Mouse (Mus musculus): ENCODE results near the gene Sp8. TPM values are rescaled to one million over a fixed set of nuclear protein-coding genes. Genes with fewer than 3 reads are reported as not detected.

Sp8 gene
- polyA plus RNA-seq (2014; fragmentation: Nextera tagmentation; extraction: Ambion mirVana), result 9.4 and 9.8 TPM in 2 replicates

GRCm38 (mm10) chr12:118846221-118846620 is at the start of gene Sp8:
Gene Sp8 (plus strand): TSS chr12:118846329.
- Histone ChIP-seq H3K4me3 (ENCODE audit: low read depth, low read length) (peak within 1 kb of the TSS; percentile 48), H3K9me3 (ENCODE audit: control insufficient read depth, low read length) (no peaks in the 10 kb centered on the region), H3K4me2 (ENCODE audit: low read depth) (peak within 1 kb of the TSS; percentile 75), H3K4me1 (ENCODE audit: control insufficient read depth, insufficient read depth, low read length) (peaks cover 8% of the 10 kb centered on the region; the same call in 1 of the 2 replicates), H3K36me3 (ENCODE audit: control insufficient read depth, insufficient read depth, low read length) (no peaks in the 10 kb centered on the region), H3K27ac (ENCODE audit: low read depth, low read length) (peak within 1 kb of the TSS; percentile 44; the same call in 1 of the 2 replicates), H3K27me3 (ENCODE audit: control insufficient read depth, insufficient read depth, low read length) (peaks cover 85% of the 10 kb centered on the region), H3K9ac (ENCODE audit: low read length) (peak within 1 kb of the TSS; percentile 59)
- no peak for ATAC-seq (ENCODE audit: insufficient read depth, low FRiP score, low TSS enrichment)
- WGBS, result 1% methylated on average over 6 of the region's 6 CpGs
- no peak for DNase-seq (ENCODE audit: low spot score)

- Histone ChIP-seq H3K36me3 (ENCODE audit: control insufficient read depth, insufficient read depth, low read length) (no peaks in the 10 kb centered on the region), H3K9ac (ENCODE audit: low read length) (no peak overlapping the region), H3K9me3 (ENCODE audit: control insufficient read depth, low read length) (no peaks in the 10 kb centered on the region), H3K4me2 (ENCODE audit: low read depth) (peak overlapping the region; percentile 25; the same call in 1 of the 2 replicates), H3K27me3 (ENCODE audit: control insufficient read depth, insufficient read depth, low read length) (no peaks in the 10 kb centered on the region), H3K4me1 (ENCODE audit: control insufficient read depth, insufficient read depth, low read length) (0 out of 2 replicates have a peak, but pooled peaks cover 2% of the 10 kb centered on the region), H3K27ac (ENCODE audit: low read depth, low read length) (no peak overlapping the region), H3K4me3 (ENCODE audit: low read depth, low read length) (no peak overlapping the region)
- DNase-seq (ENCODE audit: low spot score) (peak; percentile 14), ATAC-seq (ENCODE audit: insufficient read depth, low FRiP score, low TSS enrichment) (peak; percentile 68)
- WGBS, result under 1% methylated on average over 17 of the region's 17 CpGs
Observed at GRCm38 (mm10) chr12:118811328-118811961, 34.7 kb upstream of the Sp8 start.

GRCm38 (mm10) chr12:118814561-118814960 is 31.6 kb upstream of the Sp8 start:
- no peak for ATAC-seq (ENCODE audit: insufficient read depth, low FRiP score, low TSS enrichment)
- whole genome bisulfite sequencing, result 88% methylated on average over 3 of the region's 3 CpGs
- no peak for DNase-seq (ENCODE audit: low spot score)

GRCm38 (mm10) chr12:118816156-118816555 is 30.0 kb upstream of the Sp8 start:
- Histone ChIP-seq H3K4me3 (ENCODE audit: low read depth, low read length) (no peak overlapping the region), H3K9me3 (ENCODE audit: control insufficient read depth, low read length) (no peaks in the 10 kb centered on the region), H3K36me3 (ENCODE audit: control insufficient read depth, insufficient read depth, low read length) (no peaks in the 10 kb centered on the region), H3K27me3 (ENCODE audit: control insufficient read depth, insufficient read depth, low read length) (no peaks in the 10 kb centered on the region), H3K9ac (ENCODE audit: low read length) (no peak overlapping the region), H3K4me1 (ENCODE audit: control insufficient read depth, insufficient read depth, low read length) (0 out of 2 replicates have a peak, but pooled peaks cover 2% of the 10 kb centered on the region), H3K4me2 (ENCODE audit: low read depth) (no peak overlapping the region), H3K27ac (ENCODE audit: low read depth, low read length) (no peak overlapping the region)
- DNase-seq (ENCODE audit: low spot score) (no peak), ATAC-seq (ENCODE audit: insufficient read depth, low FRiP score, low TSS enrichment) (no peak)

More at GRCm38 (mm10) chr12:118814561-118814960, 31.6 kb upstream of the Sp8 start:
- H3K4me3 ChIP-seq (ENCODE audit: low read depth, low read length), result no peak overlapping the region
- H3K36me3 ChIP-seq (ENCODE audit: control insufficient read depth, insufficient read depth, low read length), result no peaks in the 10 kb centered on the region
- H3K9me3 ChIP-seq (ENCODE audit: control insufficient read depth, low read length), result no peaks in the 10 kb centered on the region
- no peak overlapping the region for H3K27ac ChIP-seq (ENCODE audit: low read depth, low read length)
- H3K9ac ChIP-seq (ENCODE audit: low read length), result no peak overlapping the region
- H3K27me3 ChIP-seq (ENCODE audit: control insufficient read depth, insufficient read depth, low read length), result no peaks in the 10 kb centered on the region
- H3K4me1 ChIP-seq (ENCODE audit: control insufficient read depth, insufficient read depth, low read length), result 0 out of 2 replicates have a peak, but pooled peaks cover 2% of the 10 kb centered on the region
- no peak overlapping the region for H3K4me2 ChIP-seq (ENCODE audit: low read depth)

- ATAC-seq (ENCODE audit: insufficient read depth, low FRiP score, low TSS enrichment), result peak; percentile 80
- H3K9ac ChIP-seq (ENCODE audit: low read length), result no peak overlapping the region
- 53% methylated on average over 6 of the region's 6 CpGs for WGBS
- H3K36me3 ChIP-seq (ENCODE audit: control insufficient read depth, insufficient read depth, low read length), result no peaks in the 10 kb centered on the region
- H3K27ac ChIP-seq (ENCODE audit: low read depth, low read length), result no peak overlapping the region
- no peak overlapping the region for H3K4me2 ChIP-seq (ENCODE audit: low read depth)
- no peaks in the 10 kb centered on the region for H3K27me3 ChIP-seq (ENCODE audit: control insufficient read depth, insufficient read depth, low read length)
- no peak for DNase-seq (ENCODE audit: low spot score)
- no peaks in the 10 kb centered on the region for H3K9me3 ChIP-seq (ENCODE audit: control insufficient read depth, low read length)
- H3K4me3 ChIP-seq (ENCODE audit: low read depth, low read length), result no peak overlapping the region
- H3K4me1 ChIP-seq (ENCODE audit: control insufficient read depth, insufficient read depth, low read length), result no peaks in the 10 kb centered on the region
Observed at GRCm38 (mm10) chr12:118829881-118830280, 16.2 kb upstream of the Sp8 start.

GRCm38 (mm10) chr12:118836411-118837341 is 9.5 kb upstream of the Sp8 start:
- H3K27ac ChIP-seq (ENCODE audit: low read depth, low read length), result peak overlapping the region; percentile 11; the same call in 1 of the 2 replicates
- H3K4me1 ChIP-seq (ENCODE audit: control insufficient read depth, insufficient read depth, low read length), result peaks cover 5% of the 10 kb centered on the region; the same call in 1 of the 2 replicates

GRCm38 (mm10) chr12:118837361-118837760 is 8.8 kb upstream of the Sp8 start:
- DNase-seq (ENCODE audit: low spot score) (no peak), ATAC-seq (ENCODE audit: insufficient read depth, low FRiP score, low TSS enrichment) (no peak)
- Histone ChIP-seq H3K4me3 (ENCODE audit: low read depth, low read length) (peak overlapping the region; percentile 54), H3K27me3 (ENCODE audit: control insufficient read depth, insufficient read depth, low read length) (peaks cover 50% of the 10 kb centered on the region), H3K9ac (ENCODE audit: low read length) (no peak overlapping the region; the same call in 1 of the 2 replicates), H3K27ac (ENCODE audit: low read depth, low read length) (no peak overlapping the region), H3K36me3 (ENCODE audit: control insufficient read depth, insufficient read depth, low read length) (no peaks in the 10 kb centered on the region), H3K4me2 (ENCODE audit: low read depth) (peak overlapping the region; percentile 87), H3K9me3 (ENCODE audit: control insufficient read depth, low read length) (no peaks in the 10 kb centered on the region), H3K4me1 (ENCODE audit: control insufficient read depth, insufficient read depth, low read length) (peaks cover 5% of the 10 kb centered on the region; the same call in 1 of the 2 replicates)
- WGBS, result 2% methylated on average over 11 of the region's 11 CpGs

More at GRCm38 (mm10) chr12:118836411-118837341, 9.5 kb upstream of the Sp8 start:
- peaks cover 50% of the 10 kb centered on the region for H3K27me3 ChIP-seq (ENCODE audit: control insufficient read depth, insufficient read depth, low read length)
- no peaks in the 10 kb centered on the region for H3K9me3 ChIP-seq (ENCODE audit: control insufficient read depth, low read length)
- H3K36me3 ChIP-seq (ENCODE audit: control insufficient read depth, insufficient read depth, low read length), result no peaks in the 10 kb centered on the region
- WGBS, result under 1% methylated on average over 67 of the region's 72 CpGs
- peak overlapping the region; percentile 59 for H3K9ac ChIP-seq (ENCODE audit: low read length)
- DNase-seq (ENCODE audit: low spot score) (peak; percentile 72), ATAC-seq (ENCODE audit: insufficient read depth, low FRiP score, low TSS enrichment) (peak; percentile 77)
- peak overlapping the region; percentile 87 for H3K4me2 ChIP-seq (ENCODE audit: low read depth)
- peak overlapping the region; percentile 54 for H3K4me3 ChIP-seq (ENCODE audit: low read depth, low read length)

GRCm38 (mm10) chr12:118838260-118838659 is 7.9 kb upstream of the Sp8 start:
- Histone ChIP-seq H3K4me2 (ENCODE audit: low read depth) (no peak overlapping the region), H3K4me3 (ENCODE audit: low read depth, low read length) (no peak overlapping the region), H3K27ac (ENCODE audit: low read depth, low read length) (no peak overlapping the region), H3K4me1 (ENCODE audit: control insufficient read depth, insufficient read depth, low read length) (peaks cover 11% of the 10 kb centered on the region), H3K9ac (ENCODE audit: low read length) (no peak overlapping the region), H3K27me3 (ENCODE audit: control insufficient read depth, insufficient read depth, low read length) (peaks cover 59% of the 10 kb centered on the region), H3K9me3 (ENCODE audit: control insufficient read depth, low read length) (no peaks in the 10 kb centered on the region), H3K36me3 (ENCODE audit: control insufficient read depth, insufficient read depth, low read length) (no peaks in the 10 kb centered on the region)
- DNase-seq (ENCODE audit: low spot score) (no peak), ATAC-seq (ENCODE audit: insufficient read depth, low FRiP score, low TSS enrichment) (no peak)
- 0% methylated on average over 2 of the region's 2 CpGs for WGBS

Data from neural tube, embryonic 11.5 days (tissue).